Mouse (Mus musculus) ES-Bruce4 (cell line): Measurements from ENCODE around the gene Slc8a3.
"Not testable (repeated sequence)": the region's sequence is repeated elsewhere in the genome, so short reads cannot be mapped to it uniquely, and the experiment has no call there.

Source experiments
- CTCF ChIP-seq: IDR thresholded peaks from one replicate; pipeline ENCODE4 v1.8.1; 2011; ENCODE audit warnings: low read depth, low read length
- EP300 ChIP-seq: IDR thresholded peaks from 2 replicates; pipeline ENCODE4 v1.6.1; 2011; ENCODE audit warnings: low read depth, low read length; ENCODE audit not compliant: insufficient read depth
- POLR2A ChIP-seq: IDR thresholded peaks from one replicate; pipeline ENCODE4 v1.8.1; 2011; ENCODE audit warnings: low read length; ENCODE audit not compliant: insufficient read depth

- TF ChIP-seq CTCF, POLR2A, EP300: not testable (repeated sequence)
Observed at GRCm38 (mm10) chr12:81379364-81379763, 46.4 kb upstream of the Slc8a3 start, which contains the start of gene Gm4787.
